Mouse (Mus musculus) fat pad, adult 2 months (tissue): Measurements from ENCODE around the gene Unc5b.

Experiments
- DNase-seq: peaks from one replicate; pipeline ENCODE4 v3.0.0-alpha.2; 2011; ENCODE audit warnings: low read depth, low spot score; ENCODE audit errors: extremely low read depth

Gene Unc5b

DNA sequence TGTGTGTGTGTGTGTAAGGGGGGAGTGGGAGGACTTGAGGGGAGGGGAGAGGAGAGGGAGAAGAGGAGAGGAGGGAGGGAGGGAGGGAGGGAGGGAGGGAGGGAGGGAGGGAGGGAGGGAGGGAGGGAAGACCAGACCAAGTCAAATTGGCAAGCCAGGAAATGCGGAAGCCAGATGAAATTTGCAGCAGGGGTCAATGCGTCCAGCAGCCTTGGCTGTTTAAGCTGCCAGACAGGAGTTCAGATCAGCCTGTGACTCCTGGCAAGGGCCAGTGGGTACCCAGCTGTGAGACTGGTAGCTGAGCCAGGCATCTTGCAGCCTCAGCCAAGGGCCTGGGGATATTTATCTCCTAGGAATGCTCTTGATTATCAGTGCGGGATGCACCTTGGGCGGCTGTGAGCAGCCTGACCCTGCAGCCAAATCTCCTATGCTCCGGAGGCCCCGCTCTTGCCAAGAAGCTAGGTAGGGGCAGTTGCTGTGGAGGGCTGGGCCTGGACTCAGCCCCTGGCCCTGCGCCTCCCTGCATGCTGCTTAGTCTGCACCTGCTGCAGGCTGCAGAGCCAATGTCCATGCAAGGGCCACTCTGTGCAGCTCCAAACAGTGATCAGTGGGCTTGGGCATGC, 9.5 kb downstream of the Unc5b start:
- no peak for DNase-seq

DNA sequence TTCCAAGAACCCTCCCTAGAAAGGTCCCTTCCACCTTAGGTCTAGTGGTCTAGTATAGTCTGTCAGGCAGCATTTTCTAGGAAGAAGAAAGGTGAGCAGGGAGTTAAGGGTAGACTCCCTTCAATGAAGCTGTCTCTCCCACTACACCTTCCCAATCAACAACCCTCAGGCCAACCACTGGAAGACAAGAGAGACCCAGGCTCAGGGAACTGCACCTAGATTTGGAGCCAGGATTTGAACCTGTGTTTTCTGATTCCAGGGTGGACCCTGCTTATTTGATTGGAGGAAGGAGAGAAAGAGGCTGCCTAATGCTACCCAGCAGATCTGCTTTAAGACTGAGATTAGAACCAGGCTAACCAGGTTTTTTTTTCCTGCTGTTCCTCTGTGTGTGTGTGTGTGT, 10.1 kb downstream of the Unc5b start:
- no peak for DNase-seq

DNA sequence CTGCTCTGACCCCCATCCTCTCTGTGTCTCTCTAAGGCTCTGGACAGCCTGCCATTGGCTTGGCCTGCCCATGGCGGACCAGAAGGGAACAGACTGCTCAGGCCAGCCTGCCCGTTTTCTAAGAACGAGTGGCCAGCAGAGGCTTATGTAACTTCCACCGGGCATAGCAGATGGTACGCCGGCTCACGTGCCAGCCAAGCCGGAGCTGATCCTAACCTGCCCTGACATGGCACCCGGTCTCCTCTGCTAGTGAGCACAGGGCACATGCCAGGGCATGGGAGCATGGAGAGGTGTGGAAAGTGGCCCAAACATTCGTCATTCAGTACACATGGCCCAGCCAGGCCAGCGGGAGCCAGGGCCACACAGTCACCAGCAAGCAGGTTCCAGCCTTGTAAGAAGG, 10.8 kb downstream of the Unc5b start:
- DNase-seq = no peak

GRCm38 (mm10) chr10:60819654-60820192, 11.7 kb downstream of the Unc5b start:
- DNase-seq = no peak

DNA sequence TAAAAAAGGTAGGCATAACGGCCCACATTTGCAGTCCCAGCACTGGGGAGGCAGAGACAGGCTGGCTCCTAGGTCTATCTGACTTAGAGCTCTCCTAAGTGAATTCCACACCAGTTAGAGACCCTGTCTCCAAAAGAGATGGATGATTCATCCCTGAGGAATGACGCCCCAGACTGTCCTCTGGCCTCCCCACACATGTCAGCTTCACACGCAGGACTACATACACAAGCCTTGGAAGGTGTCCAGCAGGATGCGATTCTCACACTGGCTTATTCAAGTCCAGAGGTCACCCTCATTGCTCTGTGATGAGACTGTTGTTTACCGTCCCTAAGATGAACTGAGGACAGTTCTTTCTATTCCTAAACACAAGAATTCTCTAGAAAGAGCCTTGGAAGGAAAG, 12.2 kb downstream of the Unc5b start:
- no peak for DNase-seq

DNA sequence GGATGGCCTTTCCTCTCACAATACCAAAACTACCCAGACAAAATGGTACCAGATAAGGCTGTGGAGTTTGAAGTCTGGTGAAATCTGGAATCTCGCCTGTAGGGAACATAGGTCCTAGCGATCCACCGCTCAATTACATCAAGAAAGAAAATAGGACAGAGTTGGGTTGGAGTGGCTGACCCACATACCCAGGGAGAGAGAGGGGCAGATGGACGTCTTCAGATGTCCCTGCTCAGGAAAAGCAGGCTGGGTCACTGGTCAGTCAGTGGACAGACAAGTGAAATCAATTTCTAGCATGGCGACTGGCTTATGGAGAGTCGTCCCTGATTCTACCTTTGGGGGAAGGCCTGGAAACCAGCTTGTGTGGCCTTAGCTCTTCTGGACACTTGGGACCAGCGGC, 12.7 kb downstream of the Unc5b start:
- no peak for DNase-seq

- no peak for DNase-seq
These were observed 13.5 kb downstream of the Unc5b start for GRCm38 (mm10) chr10:60817868-60818267.

DNA sequence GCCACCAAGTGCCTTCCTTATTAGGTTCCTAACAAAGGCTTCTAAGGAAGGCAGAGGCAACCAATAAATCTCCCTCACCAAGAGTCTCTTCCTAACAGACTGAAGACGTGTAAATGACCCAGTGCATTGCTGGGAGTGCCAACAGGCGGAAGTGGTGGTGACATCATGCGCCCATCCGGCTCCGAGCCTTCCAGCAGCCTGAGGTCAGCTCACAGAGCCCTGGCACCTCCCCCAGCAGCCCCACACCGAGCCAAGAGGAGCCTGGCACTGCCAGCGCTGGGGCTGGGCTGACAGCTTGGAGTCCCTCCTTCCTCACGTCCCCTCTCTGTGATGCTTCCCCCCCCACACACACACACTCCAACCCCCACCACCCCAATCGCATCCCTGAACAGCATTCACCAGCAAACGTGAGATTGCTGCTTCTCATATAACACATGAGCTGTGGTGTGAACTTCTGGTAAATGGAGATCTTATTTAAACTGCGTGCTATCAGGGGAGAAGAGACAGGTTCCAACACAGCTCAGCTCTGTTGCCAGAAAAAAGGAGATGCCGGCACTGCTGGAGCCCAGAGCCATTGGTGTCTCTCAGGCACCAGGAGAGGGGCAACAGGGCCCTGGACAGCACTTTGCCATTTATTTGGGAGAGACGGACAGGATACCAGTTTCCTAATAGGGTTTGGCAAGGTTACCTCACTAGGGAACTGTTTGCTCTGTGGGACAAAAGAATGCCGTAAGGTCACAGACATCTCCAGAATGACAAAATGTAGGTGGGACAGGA, 14.3 kb downstream of the Unc5b start:
- no peak for DNase-seq

DNA sequence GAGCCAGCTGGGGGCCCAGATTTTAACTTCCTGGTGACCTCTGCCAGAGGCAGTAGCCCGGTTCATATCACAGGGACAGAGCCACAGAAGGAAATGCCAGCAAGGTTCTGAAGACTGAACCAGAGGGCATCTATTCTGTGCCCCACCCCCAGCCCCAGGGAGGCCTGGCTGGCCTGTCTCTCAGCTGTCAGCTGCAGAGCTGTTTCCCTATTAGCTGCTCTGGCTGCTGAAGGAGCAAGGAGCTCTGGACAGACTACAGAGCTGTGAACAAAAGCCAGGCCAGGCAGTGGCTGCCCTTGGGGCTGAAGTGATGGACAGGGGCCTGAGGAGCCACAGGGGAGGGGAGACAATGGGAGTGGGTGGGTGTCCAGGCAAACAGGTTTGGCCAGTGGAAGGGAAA, 15.5 kb downstream of the Unc5b start:
- no peak for DNase-seq

GRCm38 (mm10) chr10:60815059-60815458, 16.3 kb downstream of the Unc5b start:
- DNase-seq = no peak

DNA sequence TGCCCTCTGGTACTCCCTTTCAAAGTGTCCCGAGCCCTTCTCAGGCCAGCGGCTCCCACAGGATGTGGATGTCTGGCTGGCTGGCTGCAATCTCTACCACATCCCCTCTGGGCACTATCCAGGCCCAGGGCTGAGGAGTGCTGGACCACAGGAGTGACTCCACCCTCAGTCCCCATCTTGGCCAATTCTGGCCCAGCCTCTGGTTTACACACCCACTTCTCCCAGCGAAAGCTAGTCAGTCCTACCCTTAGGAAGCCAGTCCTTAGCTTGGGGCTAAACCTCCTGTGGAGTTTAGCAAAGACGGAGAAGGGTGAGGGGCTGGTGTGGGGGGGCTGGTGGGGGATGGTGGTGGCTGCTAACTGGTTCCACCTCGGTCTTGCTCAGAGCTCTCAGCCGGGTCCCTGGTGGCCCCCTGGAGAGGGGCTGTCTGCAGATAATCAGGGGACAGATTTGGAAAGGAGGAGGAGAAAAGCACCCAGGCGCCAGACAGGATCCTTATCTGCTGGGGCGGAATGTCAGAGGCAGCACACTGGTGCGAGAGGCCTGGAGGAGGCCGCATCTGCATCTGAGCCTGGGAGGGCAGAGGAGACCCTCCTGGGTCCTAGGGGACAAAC, 16.8 kb downstream of the Unc5b start:
- DNase-seq = no peak

GRCm38 (mm10) chr10:60813606-60814005, 17.8 kb downstream of the Unc5b start:
- DNase-seq = no peak

DNA sequence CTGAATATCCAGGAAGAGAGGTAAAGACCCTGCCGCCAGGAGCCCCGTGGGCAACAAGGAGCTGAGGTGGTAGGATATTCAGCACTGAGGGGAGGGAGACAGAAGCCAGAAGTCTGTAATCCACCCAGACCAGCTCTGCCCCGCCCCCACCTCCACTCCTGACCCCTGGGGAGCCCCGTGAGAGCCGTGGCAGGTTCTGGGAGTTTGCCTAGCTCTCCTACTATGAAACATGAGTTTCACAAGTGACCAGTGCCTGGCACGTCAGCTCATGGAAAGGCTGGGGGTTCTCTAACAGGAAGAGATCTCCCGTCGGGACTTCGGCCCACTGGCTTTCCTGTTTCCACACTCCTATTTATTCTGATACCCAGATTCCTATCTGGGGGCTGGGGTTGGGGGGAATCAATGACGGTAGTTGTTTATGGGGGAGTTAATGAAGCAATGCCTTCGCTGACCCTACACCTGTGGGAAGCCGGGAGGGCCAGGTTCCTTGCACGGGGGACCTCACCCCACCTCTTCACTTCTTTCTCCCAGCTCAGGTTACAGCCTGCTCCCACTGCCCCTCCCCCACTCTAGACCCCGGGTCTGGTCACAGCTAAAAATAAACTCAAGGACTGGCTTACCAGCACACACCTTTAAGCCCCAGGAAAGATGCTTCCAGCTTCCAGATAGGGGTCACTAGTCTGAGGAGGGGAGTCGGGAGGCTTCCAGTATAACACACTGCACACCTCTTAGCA, 19.4 kb downstream of the Unc5b start:
- DNase-seq = no peak

- no peak for DNase-seq
These were observed 22.9 kb downstream of the Unc5b start for GRCm38 (mm10) chr10:60808447-60808846.

DNA sequence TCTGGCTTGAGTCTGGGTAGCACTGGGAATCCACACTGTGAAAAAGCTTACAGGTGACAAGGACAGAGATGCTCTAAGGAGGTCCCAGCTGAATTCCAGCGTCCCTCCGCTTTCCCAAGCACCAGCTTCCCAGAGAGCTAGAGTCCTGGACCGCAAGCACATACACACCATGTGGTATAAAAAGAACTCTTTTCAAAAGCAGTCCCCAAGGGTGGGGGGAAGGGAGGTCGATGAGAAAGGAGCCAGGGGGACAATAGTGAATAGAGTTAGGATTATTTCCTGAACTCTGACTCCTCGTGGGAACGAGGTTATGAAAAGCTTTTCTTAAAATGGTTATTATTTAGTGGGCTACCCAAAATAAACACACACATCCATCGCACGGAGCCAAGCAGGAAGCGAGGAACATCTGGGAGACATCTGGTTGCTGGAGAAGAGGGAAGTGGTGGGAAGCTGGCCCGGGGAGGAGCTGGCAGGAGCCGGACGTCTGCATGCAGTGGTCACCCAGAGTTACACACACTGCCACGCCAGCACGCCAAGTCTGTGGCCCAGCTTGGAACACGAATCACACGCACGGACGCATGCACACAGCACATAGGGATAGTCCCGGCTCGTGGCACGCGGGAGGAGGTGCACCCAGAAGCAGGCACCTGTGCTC, 23.7 kb downstream of the Unc5b start:
- DNase-seq = no peak

- no peak for DNase-seq
These were observed 25.2 kb downstream of the Unc5b start for GRCm38 (mm10) chr10:60806207-60806538.

DNA sequence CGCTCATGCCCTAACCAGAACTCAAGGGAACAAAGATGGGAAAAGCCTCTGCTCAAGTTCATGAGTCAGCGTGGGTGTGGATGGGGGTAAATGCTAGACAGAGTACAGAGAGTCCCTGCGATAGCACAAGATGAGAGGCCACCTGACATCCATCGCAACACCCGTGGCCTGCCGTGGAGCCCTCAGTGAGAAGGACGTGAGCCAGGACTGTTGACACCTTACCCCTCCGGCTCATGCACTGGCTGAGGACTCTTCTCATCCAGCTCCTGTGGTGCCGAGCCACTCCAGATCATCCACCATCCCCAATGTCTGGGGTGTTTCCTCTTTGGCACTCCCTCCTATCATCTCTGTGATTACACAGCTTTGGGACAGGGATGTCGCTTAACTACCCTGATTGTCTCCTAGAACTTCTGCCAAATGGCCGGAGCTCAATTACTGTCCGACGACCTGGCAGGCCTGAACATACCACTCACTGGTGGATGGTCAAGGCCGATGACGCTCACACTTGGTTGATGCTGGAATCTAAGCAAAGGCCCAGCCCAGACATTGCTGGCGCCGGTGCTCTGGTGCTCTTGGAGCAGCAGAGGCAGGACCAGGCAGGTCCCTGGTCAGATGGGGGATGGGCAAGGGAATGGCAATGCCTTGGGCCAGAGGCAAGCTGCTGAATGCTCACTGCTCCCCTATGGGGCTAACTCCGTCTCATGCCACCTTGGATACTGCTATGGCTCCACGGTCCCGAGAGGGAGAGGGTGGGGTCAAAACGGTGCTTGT, 25.8 kb downstream of the Unc5b start:
- no peak for DNase-seq

DNA sequence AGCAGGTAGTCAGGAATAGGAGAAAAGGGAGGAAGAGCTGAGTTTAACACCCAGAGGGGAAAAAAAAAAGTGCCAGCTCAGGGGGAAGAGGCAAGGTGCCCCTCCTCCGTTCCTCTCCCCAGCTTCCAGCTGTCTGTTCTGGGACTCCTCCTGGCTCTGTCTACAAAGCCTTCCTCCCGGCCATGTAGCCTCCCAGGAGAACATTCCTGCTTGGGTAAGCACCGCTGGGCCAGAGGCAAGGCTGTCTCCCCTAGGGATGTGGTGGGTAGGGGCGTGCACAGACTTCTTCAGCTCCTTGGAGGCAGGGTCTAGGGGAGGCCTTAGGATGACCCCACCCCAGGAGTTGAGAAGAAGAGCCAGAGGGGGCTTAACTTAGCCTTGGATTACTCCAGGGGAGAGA, 26.5 kb downstream of the Unc5b start:
- DNase-seq = no peak

- no peak for DNase-seq
These were observed 27.4 kb downstream of the Unc5b start for GRCm38 (mm10) chr10:60803971-60804370.

DNA sequence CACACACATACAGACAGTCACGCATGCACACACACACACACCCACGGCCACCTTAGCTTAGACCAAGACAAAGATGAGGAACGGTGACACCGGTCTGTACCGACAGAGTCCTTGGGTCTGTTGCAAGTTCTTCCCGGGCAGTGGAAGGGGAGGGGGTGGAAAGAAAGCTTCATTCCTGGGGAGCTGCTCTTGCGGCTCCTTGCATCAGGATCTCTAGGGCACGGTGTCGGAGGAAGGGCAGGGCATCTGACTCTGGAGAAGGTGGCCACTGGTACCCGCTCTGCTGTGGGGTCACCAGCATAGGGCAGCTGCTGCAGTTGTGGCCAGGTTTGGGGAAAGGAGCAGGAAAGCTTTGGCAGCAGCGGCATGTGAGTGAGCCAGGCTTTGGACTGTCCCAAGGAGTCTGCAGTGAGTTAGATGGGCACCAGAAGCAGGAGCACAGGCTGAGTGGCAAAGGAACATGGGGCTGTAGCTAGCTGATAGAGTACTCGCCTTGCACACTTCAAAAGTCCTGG, 29.4 kb downstream of the Unc5b start:
- no peak for DNase-seq
